Comparison of ENCODE assay signal across 20 mouse cellular contexts in genomic region chr6:113508947-113509280, GRCm38 (mm10). TPM values are rescaled to one million over a fixed set of nuclear protein-coding genes. Genes with fewer than 3 reads are reported as not detected.
DNase-seq lines count a peak whose midpoint lies in the region; ATAC-seq and TF ChIP-seq lines count a peak whose summit lies in the region.
"Had no signal": no experiment of that assay in that cellular context is flagged by ENCODE, and none has a peak within 500 bp of the region (broad histone marks: within the 10 kb centered on the region; RNA-seq: fewer than 3 reads in every experiment).

No protein-coding gene starts in this region.

- TF ChIP-seq CTCF in C2C12 (IDR thresholded peaks at IDR 0.05; ENCODE audit: control insufficient read depth, insufficient read depth, insufficient read length) = no peak

- H3K9me3 ChIP-seq in hindbrain, embryonic 16.5 days (ENCODE audit: control insufficient read depth, low read length) = no peaks in the 10 kb centered on the region
- no peaks in the 10 kb centered on the region for H3K9me3 ChIP-seq in hindbrain, embryonic 11.5 days (ENCODE audit: control insufficient read depth, low read length)
- H3K9me3 ChIP-seq: embryonic facial prominence, embryonic 13.5 days; forebrain, embryonic 13.5 days; G1E; midbrain, embryonic 13.5 days; neural tube, embryonic 12.5 days had no signal

- no peaks in the 10 kb centered on the region for H3K79me2 ChIP-seq in C2C12 (ENCODE audit: control insufficient read depth, insufficient read depth)

- no peak overlapping the region for H3ac ChIP-seq in C2C12 (ENCODE audit: control insufficient read depth, insufficient read length, low read depth)

- intact Hi-C loops in gastrocnemius, postnatal 36 days (cut with DNase I) = no loop called here

- 45% methylated on average over 5 of the region's 5 CpGs for WGBS in hindbrain, embryonic 16.5 days
- 40% methylated on average over 5 of the region's 5 CpGs for WGBS in hindbrain, embryonic 11.5 days

- H3K79me3 ChIP-seq in C2C12 (ENCODE audit: low read depth) = no peaks in the 10 kb centered on the region

- ATAC-seq in hindbrain, embryonic 16.5 days = no peak
- no peak for ATAC-seq in hindbrain, embryonic 11.5 days (ENCODE audit: low FRiP score)
- no peak for ATAC-seq in inflammation-experienced regulatory T-cells, adult 6 months
- ATAC-seq: forebrain, embryonic 13.5 days; midbrain, embryonic 13.5 days had no signal

- H3K4me2 ChIP-seq in hindbrain, embryonic 16.5 days (ENCODE audit: low read length) = no peak overlapping the region
- no peak overlapping the region for H3K4me2 ChIP-seq in hindbrain, embryonic 11.5 days (replicated peaks; ENCODE audit: low read depth, low read length)
- H3K4me2 ChIP-seq: embryonic facial prominence, embryonic 13.5 days; forebrain, embryonic 13.5 days; heart, embryonic 12.5 days; midbrain, embryonic 13.5 days; neural tube, embryonic 12.5 days had no signal

- H3K4me1 ChIP-seq in hindbrain, embryonic 16.5 days (ENCODE audit: control insufficient read depth, insufficient read depth, low read depth, low read length) = no peaks in the 10 kb centered on the region
- H3K4me1 ChIP-seq in hindbrain, embryonic 11.5 days (replicated peaks; ENCODE audit: control insufficient read depth, insufficient read depth, low read length) = no peaks in the 10 kb centered on the region
- H3K4me1 ChIP-seq: embryonic facial prominence, embryonic 13.5 days; forebrain, embryonic 13.5 days; neural tube, embryonic 12.5 days had no signal

- H3K27me3 ChIP-seq in hindbrain, embryonic 16.5 days (replicated peaks; ENCODE audit: control insufficient read depth, insufficient read depth, low read length) = no peaks in the 10 kb centered on the region
- no peaks in the 10 kb centered on the region for H3K27me3 ChIP-seq in hindbrain, embryonic 11.5 days (ENCODE audit: control insufficient read depth, insufficient read depth, low read length)
- no peaks in the 10 kb centered on the region for H3K27me3 ChIP-seq in C2C12 (ENCODE audit: control insufficient read depth, insufficient read depth, insufficient read length)
- H3K27me3 ChIP-seq: embryonic facial prominence, embryonic 13.5 days; forebrain, embryonic 13.5 days; heart, embryonic 12.5 days; midbrain, embryonic 13.5 days; neural tube, embryonic 12.5 days had no signal

- peaks cover 3% of the 10 kb centered on the region; the same call in 1 of the 2 replicates for H3K36me3 ChIP-seq in hindbrain, embryonic 16.5 days (ENCODE audit: control insufficient read depth, insufficient read depth, low read length)
- no peaks in the 10 kb centered on the region for H3K36me3 ChIP-seq in hindbrain, embryonic 11.5 days (ENCODE audit: control insufficient read depth, insufficient read depth, low read length)
- H3K36me3 ChIP-seq in C2C12 (ENCODE audit: control insufficient read depth, insufficient read depth) = no peaks in the 10 kb centered on the region

- no peak overlapping the region for H3K4me3 ChIP-seq in hindbrain, embryonic 16.5 days (ENCODE audit: low read length)
- no peak overlapping the region for H3K4me3 ChIP-seq in hindbrain, embryonic 11.5 days (ENCODE audit: low read depth, low read length)
- no peak overlapping the region for H3K4me3 ChIP-seq in C2C12 (ENCODE audit: insufficient read depth, poor library complexity, severe bottlenecking)
- H3K4me3 ChIP-seq: embryonic facial prominence, embryonic 13.5 days; forebrain, embryonic 13.5 days; heart, embryonic 12.5 days; midbrain, embryonic 13.5 days; neural tube, embryonic 12.5 days had no signal

- peak overlapping the region; percentile 23; the same call in 1 of the 2 replicates for H3K27ac ChIP-seq in hindbrain, embryonic 16.5 days (ENCODE audit: low read depth, low read length)
- no peak overlapping the region for H3K27ac ChIP-seq in hindbrain, embryonic 11.5 days (ENCODE audit: low read depth, low read length)
- H3K27ac ChIP-seq: embryonic facial prominence, embryonic 13.5 days; forebrain, embryonic 13.5 days; liver, embryonic 14.5 days; midbrain, embryonic 13.5 days; neural tube, embryonic 12.5 days had no signal

- H3K9ac ChIP-seq in hindbrain, embryonic 16.5 days (ENCODE audit: low read depth, low read length) = no peak overlapping the region
- H3K9ac ChIP-seq in hindbrain, embryonic 11.5 days (ENCODE audit: low read depth, low read length) = no peak overlapping the region
- H3K9ac ChIP-seq: embryonic facial prominence, embryonic 13.5 days; forebrain, embryonic 13.5 days; heart, embryonic 12.5 days; liver, embryonic 14.5 days; midbrain, embryonic 13.5 days; neural tube, embryonic 12.5 days had no signal

- no peak for DNase-seq in hindbrain, embryonic 11.5 days (ENCODE audit: low spot score)
- DNase-seq in cerebellum, adult 9-11 months = peak; percentile 89
- peak; percentile 31 to 35 for DNase-seq in gastrocnemius, postnatal 36 days
- no peak for DNase-seq in urinary bladder, postnatal 10 days (ENCODE audit: low spot score)
- no peak for DNase-seq in layer of hippocampus, adult 18-20 months (ENCODE audit: low spot score in 2 of 2)
- DNase-seq: adrenal gland, postnatal 25 days; B cell, adult 2 months; kidney, adult 11 months; lung, postnatal 36 days had no signal

TF ChIP-seq in C2C12, 6 proteins besides CTCF, POLR2A, EP300 and RAD21:
- TF ChIP-seq FOSL1 (IDR thresholded peaks at IDR 0.05; ENCODE audit: insufficient read depth, low read length, poor library complexity, severe bottlenecking) (no peak), USF1 (IDR thresholded peaks at IDR 0.05; ENCODE audit: low read depth) (no peak), MYOG (IDR thresholded peaks at IDR 0.05; ENCODE audit: control insufficient read depth, extremely low read depth, insufficient read length) (no peak), MYOD1 (IDR thresholded peaks at IDR 0.05; ENCODE audit: control insufficient read depth, insufficient read length, low read depth) (peak; percentile 64), MAX (IDR thresholded peaks at IDR 0.05) (no peak)
TF ChIP-seq in C2C12: peak in this region for 1.

RNA-seq across cellular contexts. Expression of gene Prrt3, which starts 7.2 kb away (rescaled TPM):
- 14.2 and 14.5 TPM in 2 replicates for polyA plus RNA-seq in hindbrain, embryonic 16.5 days (2015; fragmentation: Nextera tagmentation; extraction: Ambion mirVana)
- polyA plus RNA-seq in hindbrain, embryonic 11.5 days (2014; fragmentation: Nextera tagmentation; extraction: Ambion mirVana) = 0.73 and 0.77 TPM in 2 replicates
- 0.04 TPM for polyA plus RNA-seq in C2C12 (2012; fragmentation: generic; extraction: Trizol)
- total RNA-seq in gastrocnemius, postnatal 36 days (2021) = not detected
- under 1 TPM in 1 of 3 experiments, not detected in 2; 0.17 TPM for polyA plus RNA-seq in inflammation-experienced regulatory T-cells, adult 6 months (2017; shearing (Covaris generic))
- total RNA-seq in layer of hippocampus, adult 18-20 months (2021) = 10 to 100 TPM; 50.5 to 55.0 TPM
- total RNA-seq: hematopoietic stem cell, adult 5-6 weeks had no signal
- polyA plus RNA-seq: G1E; liver, embryonic 14.5 days had no signal

RNA-seq across cellular contexts. Expression of gene Emc3, which starts 22.5 kb away (rescaled TPM):
- 120 and 124 TPM in 2 replicates for polyA plus RNA-seq in hindbrain, embryonic 16.5 days (2015; fragmentation: Nextera tagmentation; extraction: Ambion mirVana)
- 90.5 and 90.7 TPM in 2 replicates for polyA plus RNA-seq in hindbrain, embryonic 11.5 days (2014; fragmentation: Nextera tagmentation; extraction: Ambion mirVana)
- 68.3 TPM for polyA plus RNA-seq in C2C12 (2012; fragmentation: generic; extraction: Trizol)
- total RNA-seq in gastrocnemius, postnatal 36 days (2021) = 10 to 100 TPM; 52.9 to 55.7 TPM
- polyA plus RNA-seq in inflammation-experienced regulatory T-cells, adult 6 months (2017; shearing (Covaris generic)) = 10 to 100 TPM; 57.0 to 69.1 (median 62.4) TPM
- total RNA-seq in layer of hippocampus, adult 18-20 months (2021) = 10 to 100 TPM; 77.4 to 78.1 TPM

RNA-seq across cellular contexts. Expression of gene Fancd2, which starts 22.6 kb away (rescaled TPM):
- polyA plus RNA-seq in hindbrain, embryonic 16.5 days (2015; fragmentation: Nextera tagmentation; extraction: Ambion mirVana) = 1.9 and 2.1 TPM in 2 replicates
- 10.8 and 14.3 TPM in 2 replicates for polyA plus RNA-seq in hindbrain, embryonic 11.5 days (2014; fragmentation: Nextera tagmentation; extraction: Ambion mirVana)
- 4.8 TPM for polyA plus RNA-seq in C2C12 (2012; fragmentation: generic; extraction: Trizol)
- under 1 TPM; 0.20 to 0.30 TPM for total RNA-seq in gastrocnemius, postnatal 36 days (2021)
- polyA plus RNA-seq in inflammation-experienced regulatory T-cells, adult 6 months (2017; shearing (Covaris generic)) = 1 to 10 TPM; 1.4 to 9.7 (median 2.0) TPM
- total RNA-seq in layer of hippocampus, adult 18-20 months (2021) = 1 to 10 TPM; 1.7 to 2.7 TPM

RNA-seq across cellular contexts. Expression of gene Creld1, which starts 25.8 kb away (rescaled TPM):
- polyA plus RNA-seq in hindbrain, embryonic 16.5 days (2015; fragmentation: Nextera tagmentation; extraction: Ambion mirVana) = 92.9 and 96.4 TPM in 2 replicates
- polyA plus RNA-seq in hindbrain, embryonic 11.5 days (2014; fragmentation: Nextera tagmentation; extraction: Ambion mirVana) = 29.6 and 32.6 TPM in 2 replicates
- 16.4 TPM for polyA plus RNA-seq in C2C12 (2012; fragmentation: generic; extraction: Trizol)
- total RNA-seq in gastrocnemius, postnatal 36 days (2021) = 10 to 100 TPM; 39.1 to 49.8 TPM
- polyA plus RNA-seq in inflammation-experienced regulatory T-cells, adult 6 months (2017; shearing (Covaris generic)) = 1 to 10 TPM; 6.1 to 9.2 (median 8.1) TPM
- total RNA-seq in layer of hippocampus, adult 18-20 months (2021) = 100 to 1,000 TPM; 106 to 111 TPM

RNA-seq across cellular contexts. Expression of gene Il17rc, which starts 37.7 kb away (rescaled TPM):
- 4.4 and 5.9 TPM in 2 replicates for polyA plus RNA-seq in hindbrain, embryonic 16.5 days (2015; fragmentation: Nextera tagmentation; extraction: Ambion mirVana)
- 2.7 and 3.2 TPM in 2 replicates for polyA plus RNA-seq in hindbrain, embryonic 11.5 days (2014; fragmentation: Nextera tagmentation; extraction: Ambion mirVana)
- polyA plus RNA-seq in C2C12 (2012; fragmentation: generic; extraction: Trizol) = 36.2 TPM
- 1 to 10 TPM; 3.8 to 5.1 TPM for total RNA-seq in gastrocnemius, postnatal 36 days (2021)
- under 1 TPM in 2 of 3 experiments, not detected in 1; 0.32 to 0.47 TPM for polyA plus RNA-seq in inflammation-experienced regulatory T-cells, adult 6 months (2017; shearing (Covaris generic))
- total RNA-seq in layer of hippocampus, adult 18-20 months (2021) = 1 to 10 TPM; 4.1 to 4.2 TPM
- total RNA-seq: G1E had no signal

Comparison
In these comparisons a context has a peak if more than half of its experiments do, and no peak if none do; other contexts are left out.
1. DNase-seq: peak in cerebellum, adult 9-11 months (single experiment) and gastrocnemius, postnatal 36 days (2 of 2); none in hindbrain, embryonic 11.5 days (single experiment), urinary bladder, postnatal 10 days (single experiment) and layer of hippocampus, adult 18-20 months (0 of 2).